Mouse (Mus musculus) kidney, postnatal 36 days (tissue): ENCODE measurements around the gene Zrsr1.

Source experiments
- DNase-seq, 2 experiments: peaks; one replicate each; pipeline ENCODE4 v3.0.0; 2021 to 2022; ENCODE audit warnings: mixed read lengths in 2 of 2

The Zrsr1 gene

GRCm38 (mm10) chr11:23013580-23014294, 41.9 kb downstream of the Zrsr1 start:
- DNase-seq = peak in 1 of 2 experiments; percentile 23

GRCm38 (mm10) chr11:23014996-23015395, 43.2 kb downstream of the Zrsr1 start:
- peak; percentile 12 to 16 for DNase-seq

GRCm38 (mm10) chr11:23017943-23018342, 46.1 kb downstream of the Zrsr1 start:
- DNase-seq = no peak

- peak in 1 of 2 experiments; percentile 15 for DNase-seq
Observed at GRCm38 (mm10) chr11:23020116-23020770, 48.4 kb downstream of the Zrsr1 start.

- no peak for DNase-seq
Observed at GRCm38 (mm10) chr11:23020841-23021240, 49.0 kb downstream of the Zrsr1 start.

GRCm38 (mm10) chr11:23023155-23023554, 51.4 kb downstream of the Zrsr1 start:
- no peak for DNase-seq

- no peak for DNase-seq
Observed at GRCm38 (mm10) chr11:23024169-23024568, 52.4 kb downstream of the Zrsr1 start.
